Mouse (Mus musculus): Measurements from ENCODE around the gene Ptch2. TPM values are rescaled to one million over a fixed set of nuclear protein-coding genes. Genes with fewer than 3 reads are reported as not detected.

The Ptch2 gene
- polyA plus RNA-seq, 1 experiment from 2014 or later = 6.1 TPM

DNA sequence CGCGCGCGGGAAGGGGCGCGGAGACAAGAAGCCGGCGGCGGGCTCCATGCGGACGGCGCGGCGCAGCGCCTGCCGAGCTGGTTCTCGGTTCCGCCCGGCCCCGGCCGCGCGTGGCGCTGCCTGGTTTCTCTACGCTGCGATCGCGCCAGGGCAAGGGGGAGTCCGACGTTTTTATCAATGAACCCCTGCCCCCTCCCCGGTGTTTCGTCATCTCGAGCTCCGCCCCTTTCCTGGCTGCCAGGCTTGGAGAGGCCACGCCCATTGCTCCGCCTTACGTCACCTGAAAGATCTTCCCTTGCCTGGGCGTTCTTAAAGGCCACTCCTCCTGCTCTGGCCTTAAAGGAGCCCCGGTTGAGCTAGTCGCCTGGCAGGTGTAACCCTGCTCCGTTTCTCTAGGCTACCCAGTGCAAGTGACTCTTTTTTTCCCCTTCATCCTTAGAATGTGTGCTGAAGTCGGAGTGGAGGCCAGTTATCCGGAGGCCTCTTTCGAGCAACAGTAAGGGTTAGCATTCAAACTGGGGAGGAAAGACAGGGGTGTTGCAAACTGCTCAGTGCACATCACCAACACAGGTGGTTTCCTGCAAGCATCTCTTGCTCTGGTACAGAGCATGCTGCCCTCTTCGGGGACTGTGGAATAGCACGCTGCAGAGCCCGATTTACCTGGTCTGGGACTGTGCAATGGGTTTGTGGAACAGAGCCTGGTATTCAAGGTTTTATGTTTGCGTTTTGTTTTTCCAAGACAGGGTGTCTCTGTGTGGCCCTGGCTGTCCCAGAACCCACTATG lies 38.1 kb downstream of the Ptch2 start, which contains the start of gene Plk3:
Plk3 (minus strand) TSS at position 147 of the 784 bp plus-strand sequence.
- Histone ChIP-seq H3K4me1 (ENCODE audit: control insufficient read depth, insufficient read depth, low read length) (0 out of 2 replicates have a peak, but pooled peaks cover 4% of the 10 kb centered on the region), H3K9ac (ENCODE audit: low read length) (peak within 1 kb of the TSS; percentile 69), H3K27ac (replicated peaks; ENCODE audit: low read depth, low read length) (no peak within 1 kb of the TSS), H3K4me2 (ENCODE audit: low read depth, severe bottlenecking) (peak within 1 kb of the TSS; percentile 98), H3K27me3 (ENCODE audit: control insufficient read depth, insufficient read depth, low read length) (peaks cover 22% of the 10 kb centered on the region), H3K9me3 (ENCODE audit: control insufficient read depth, low read length) (no peaks in the 10 kb centered on the region), H3K36me3 (ENCODE audit: control insufficient read depth, insufficient read depth, low read length) (0 out of 2 replicates have a peak, but pooled peaks cover 2% of the 10 kb centered on the region), H3K4me3 (ENCODE audit: low read depth, low read length) (peak within 1 kb of the TSS; percentile 78)
- ATAC-seq (ENCODE audit: insufficient number of reproducible peaks, low FRiP score, low TSS enrichment, low read depth) = peak; percentile 88
- 2% methylated on average over 48 of the region's 48 CpGs for WGBS
- peak; percentile 98 for DNase-seq (ENCODE audit: low spot score)

DNA sequence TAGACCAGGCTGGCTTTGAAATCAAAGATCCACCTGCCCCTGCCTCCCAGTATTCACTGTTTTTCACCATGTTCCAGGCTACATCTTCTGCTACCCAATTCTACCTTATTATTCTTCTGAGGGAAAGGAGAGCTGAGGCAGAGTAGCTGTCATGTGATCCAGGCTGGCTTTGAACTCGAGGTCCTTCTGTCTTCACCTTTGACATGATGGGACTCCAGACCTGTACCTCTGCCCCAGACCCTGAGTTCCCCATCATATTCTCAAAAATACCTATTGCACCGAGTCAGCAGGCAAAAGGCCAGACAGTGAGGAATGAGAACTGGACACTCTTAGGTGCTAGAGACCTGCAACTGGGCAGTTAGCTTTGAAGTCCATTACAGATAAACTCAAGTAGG lies 38.7 kb downstream of the Ptch2 start:
- no peak overlapping the region for H3K9ac ChIP-seq (ENCODE audit: low read length)
- 0 out of 2 replicates have a peak, but pooled peaks cover 4% of the 10 kb centered on the region for H3K4me1 ChIP-seq (ENCODE audit: control insufficient read depth, insufficient read depth, low read length)
- H3K36me3 ChIP-seq (ENCODE audit: control insufficient read depth, insufficient read depth, low read length) = 0 out of 2 replicates have a peak, but pooled peaks cover 2% of the 10 kb centered on the region
- peaks cover 22% of the 10 kb centered on the region for H3K27me3 ChIP-seq (ENCODE audit: control insufficient read depth, insufficient read depth, low read length)
- no peak overlapping the region for H3K4me2 ChIP-seq (ENCODE audit: low read depth, severe bottlenecking)
- H3K9me3 ChIP-seq (ENCODE audit: control insufficient read depth, low read length) = no peaks in the 10 kb centered on the region
- 38% methylated on average over 2 of the region's 2 CpGs for WGBS
- ATAC-seq (ENCODE audit: insufficient number of reproducible peaks, low FRiP score, low TSS enrichment, low read depth) (no peak), DNase-seq (ENCODE audit: low spot score) (no peak)
- no peak overlapping the region for H3K27ac ChIP-seq (replicated peaks; ENCODE audit: low read depth, low read length)
- H3K4me3 ChIP-seq (ENCODE audit: low read depth, low read length) = no peak overlapping the region

DNA sequence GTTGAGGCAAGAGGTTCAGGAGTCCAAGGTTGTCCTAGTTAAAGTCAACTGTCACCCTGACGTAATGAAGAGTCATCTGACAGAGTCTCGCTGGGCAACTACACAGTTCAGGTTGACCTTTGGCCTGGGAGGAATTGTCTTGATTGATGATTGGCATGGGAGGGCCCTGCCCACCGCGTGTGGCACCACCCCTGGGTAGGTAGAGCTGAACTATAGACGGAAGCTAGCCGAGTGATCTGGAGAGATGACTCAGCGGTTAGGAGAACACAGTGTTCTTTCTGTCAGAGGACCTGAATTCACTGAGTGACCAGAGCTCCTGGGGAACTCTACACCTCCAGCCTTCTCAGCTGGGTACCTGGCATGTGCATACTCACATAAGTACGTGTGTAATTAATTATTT lies 40.2 kb downstream of the Ptch2 start:
- Histone ChIP-seq H3K9me3 (ENCODE audit: control insufficient read depth, low read length) (no peaks in the 10 kb centered on the region), H3K9ac (ENCODE audit: low read length) (no peak overlapping the region), H3K4me2 (ENCODE audit: low read depth, severe bottlenecking) (no peak overlapping the region), H3K4me3 (ENCODE audit: low read depth, low read length) (no peak overlapping the region), H3K36me3 (ENCODE audit: control insufficient read depth, insufficient read depth, low read length) (0 out of 2 replicates have a peak, but pooled peaks cover 2% of the 10 kb centered on the region), H3K4me1 (ENCODE audit: control insufficient read depth, insufficient read depth, low read length) (0 out of 2 replicates have a peak, but pooled peaks cover 4% of the 10 kb centered on the region), H3K27ac (replicated peaks; ENCODE audit: low read depth, low read length) (no peak overlapping the region), H3K27me3 (ENCODE audit: control insufficient read depth, insufficient read depth, low read length) (peaks cover 22% of the 10 kb centered on the region)
- 26% methylated on average over 8 of the region's 8 CpGs for WGBS
- ATAC-seq (ENCODE audit: insufficient number of reproducible peaks, low FRiP score, low TSS enrichment, low read depth) (no peak), DNase-seq (ENCODE audit: low spot score) (no peak)

DNA sequence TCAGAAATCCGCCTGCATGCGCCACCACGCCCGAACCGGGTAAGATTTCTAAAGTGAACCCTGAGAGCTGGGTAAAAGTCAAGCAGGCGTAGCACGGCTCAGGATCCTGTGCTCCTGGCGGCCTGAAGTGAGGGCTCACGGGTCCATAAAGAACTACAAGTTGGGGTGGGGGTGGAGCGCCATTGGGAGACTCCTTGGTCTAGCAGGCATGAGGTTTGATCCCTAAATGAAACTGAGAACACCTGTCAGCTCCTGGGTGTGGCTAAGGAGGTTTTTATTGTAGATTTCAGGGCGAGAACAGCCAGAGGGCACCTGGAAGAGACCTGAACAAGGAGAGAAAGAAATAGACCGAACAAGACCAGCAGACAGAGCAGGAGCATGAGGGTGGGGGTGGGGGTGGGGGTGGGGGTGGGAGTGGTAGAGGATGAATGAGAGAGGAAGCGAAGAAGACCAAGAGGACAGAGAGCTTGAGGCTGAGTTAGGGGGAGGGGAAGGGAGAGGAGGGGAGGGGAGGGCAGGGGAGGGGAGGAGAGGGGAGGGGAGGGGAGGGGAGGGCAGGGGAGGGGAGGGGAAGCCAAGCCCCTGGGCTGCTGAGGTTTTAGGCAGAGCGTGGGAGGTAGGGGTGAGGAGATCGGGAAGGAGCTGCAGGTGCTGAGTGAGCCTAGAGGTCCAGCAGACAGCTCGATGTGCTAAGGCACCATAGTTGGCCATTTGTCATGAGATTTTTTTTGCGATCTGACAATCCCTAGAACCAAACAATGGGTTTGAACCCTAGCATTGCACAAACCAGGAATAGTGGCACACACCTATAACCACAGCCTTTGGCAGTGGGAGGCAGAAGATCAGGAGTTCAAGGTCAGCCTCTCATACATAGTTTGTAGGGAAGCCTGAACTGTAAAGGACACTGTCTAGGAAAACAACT lies 42.7 kb downstream of the Ptch2 start:
- Histone ChIP-seq H3K36me3 (ENCODE audit: control insufficient read depth, insufficient read depth, low read length) (no peaks in the 10 kb centered on the region), H3K9ac (ENCODE audit: low read length) (no peak overlapping the region), H3K4me3 (ENCODE audit: low read depth, low read length) (no peak overlapping the region), H3K27ac (replicated peaks; ENCODE audit: low read depth, low read length) (no peak overlapping the region), H3K4me1 (ENCODE audit: control insufficient read depth, insufficient read depth, low read length) (no peaks in the 10 kb centered on the region), H3K27me3 (ENCODE audit: control insufficient read depth, insufficient read depth, low read length) (0 out of 2 replicates have a peak, but pooled peaks cover under 1% of the 10 kb centered on the region), H3K4me2 (ENCODE audit: low read depth, severe bottlenecking) (no peak overlapping the region), H3K9me3 (ENCODE audit: control insufficient read depth, low read length) (no peaks in the 10 kb centered on the region)
- ATAC-seq (ENCODE audit: insufficient number of reproducible peaks, low FRiP score, low TSS enrichment, low read depth) (no peak), DNase-seq (ENCODE audit: low spot score) (no peak)
- WGBS = 67% methylated on average over 16 of the region's 17 CpGs

DNA sequence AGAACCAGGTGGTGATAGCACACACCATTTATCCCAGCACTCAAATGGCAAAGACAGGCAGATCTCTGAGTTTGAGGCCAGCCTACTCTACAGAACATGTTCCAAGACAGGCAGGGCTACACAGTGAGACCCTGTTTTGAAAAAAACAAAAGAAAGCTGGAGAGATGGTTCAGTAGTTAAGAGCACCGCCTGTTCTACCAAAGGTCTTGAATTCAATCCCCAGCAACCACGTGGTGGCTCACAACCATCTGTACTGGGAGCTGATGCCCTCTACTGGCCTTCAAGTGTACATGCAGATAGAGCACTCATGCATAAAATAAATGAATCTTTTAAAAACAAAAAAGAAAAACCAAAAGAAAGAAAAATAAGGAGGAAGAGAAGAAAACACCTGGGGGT lies 43.3 kb downstream of the Ptch2 start:
- no peaks in the 10 kb centered on the region for H3K9me3 ChIP-seq (ENCODE audit: control insufficient read depth, low read length)
- 6% methylated on average over 2 of the region's 2 CpGs for WGBS
- H3K27me3 ChIP-seq (ENCODE audit: control insufficient read depth, insufficient read depth, low read length) = no peaks in the 10 kb centered on the region
- H3K4me2 ChIP-seq (ENCODE audit: low read depth, severe bottlenecking) = no peak overlapping the region
- H3K4me3 ChIP-seq (ENCODE audit: low read depth, low read length) = no peak overlapping the region
- H3K27ac ChIP-seq (replicated peaks; ENCODE audit: low read depth, low read length) = no peak overlapping the region
- no peak for DNase-seq (ENCODE audit: low spot score)
- no peak overlapping the region for H3K9ac ChIP-seq (ENCODE audit: low read length)
- no peaks in the 10 kb centered on the region for H3K4me1 ChIP-seq (ENCODE audit: control insufficient read depth, insufficient read depth, low read length)
- ATAC-seq (ENCODE audit: insufficient number of reproducible peaks, low FRiP score, low TSS enrichment, low read depth) = no peak
- H3K36me3 ChIP-seq (ENCODE audit: control insufficient read depth, insufficient read depth, low read length) = no peaks in the 10 kb centered on the region

DNA sequence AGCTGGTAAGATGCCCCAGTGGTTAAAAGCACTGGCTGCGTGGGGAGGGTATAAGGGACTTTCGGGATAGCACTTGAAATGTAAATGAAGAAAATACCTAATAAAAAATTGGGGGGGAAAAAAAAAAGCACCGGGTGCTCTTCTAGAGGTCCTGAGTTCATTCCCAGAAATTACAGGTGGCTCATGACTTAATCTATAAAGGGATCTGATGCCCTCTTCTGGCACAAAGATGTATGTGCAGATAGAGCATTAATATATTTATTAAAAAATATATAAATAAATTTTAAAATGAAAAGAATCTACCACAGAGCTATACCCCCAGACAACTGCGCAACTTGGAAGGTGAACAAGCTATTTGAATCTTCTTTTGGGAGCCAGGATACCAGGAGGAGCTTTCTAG lies 44.7 kb downstream of the Ptch2 start:
- Histone ChIP-seq H3K27me3 (ENCODE audit: control insufficient read depth, insufficient read depth, low read length) (no peaks in the 10 kb centered on the region), H3K4me3 (ENCODE audit: low read depth, low read length) (no peak overlapping the region), H3K9me3 (ENCODE audit: control insufficient read depth, low read length) (no peaks in the 10 kb centered on the region), H3K4me1 (ENCODE audit: control insufficient read depth, insufficient read depth, low read length) (no peaks in the 10 kb centered on the region), H3K9ac (ENCODE audit: low read length) (no peak overlapping the region), H3K27ac (replicated peaks; ENCODE audit: low read depth, low read length) (no peak overlapping the region), H3K4me2 (ENCODE audit: low read depth, severe bottlenecking) (no peak overlapping the region), H3K36me3 (ENCODE audit: control insufficient read depth, insufficient read depth, low read length) (no peaks in the 10 kb centered on the region)
- 36% methylated on average over 4 of the region's 4 CpGs for WGBS
- no peak for DNase-seq (ENCODE audit: low spot score)
- no peak for ATAC-seq (ENCODE audit: insufficient number of reproducible peaks, low FRiP score, low TSS enrichment, low read depth)

DNA sequence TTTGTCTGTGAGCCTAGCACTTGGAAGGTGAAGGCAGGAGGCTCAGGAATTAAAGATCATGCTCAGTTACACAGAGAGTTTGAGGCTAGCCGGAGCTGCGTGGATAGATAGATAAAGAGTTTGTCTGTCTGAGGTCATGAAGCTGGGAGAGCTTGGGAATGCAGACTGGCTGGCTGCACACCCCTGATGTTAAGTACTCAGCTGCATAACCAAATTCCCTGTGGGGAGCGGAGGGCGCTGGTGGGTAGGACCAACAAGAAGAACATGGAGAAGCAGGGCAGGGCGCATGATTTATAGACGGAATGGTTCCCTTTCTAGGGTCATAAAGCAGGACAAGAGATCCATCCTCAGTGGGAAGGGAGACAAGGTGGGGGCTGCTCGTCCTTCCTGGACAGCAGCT lies 47.1 kb downstream of the Ptch2 start:
- H3K9me3 ChIP-seq (ENCODE audit: control insufficient read depth, low read length) = no peaks in the 10 kb centered on the region
- WGBS = 59% methylated on average over 7 of the region's 7 CpGs
- H3K4me2 ChIP-seq (ENCODE audit: low read depth, severe bottlenecking) = no peak overlapping the region
- no peaks in the 10 kb centered on the region for H3K4me1 ChIP-seq (ENCODE audit: control insufficient read depth, insufficient read depth, low read length)
- DNase-seq (ENCODE audit: low spot score) (no peak), ATAC-seq (ENCODE audit: insufficient number of reproducible peaks, low FRiP score, low TSS enrichment, low read depth) (no peak)
- H3K27ac ChIP-seq (replicated peaks; ENCODE audit: low read depth, low read length) = no peak overlapping the region
- no peaks in the 10 kb centered on the region for H3K27me3 ChIP-seq (ENCODE audit: control insufficient read depth, insufficient read depth, low read length)
- no peak overlapping the region for H3K4me3 ChIP-seq (ENCODE audit: low read depth, low read length)
- H3K36me3 ChIP-seq (ENCODE audit: control insufficient read depth, insufficient read depth, low read length) = no peaks in the 10 kb centered on the region
- no peak overlapping the region for H3K9ac ChIP-seq (ENCODE audit: low read length)

DNA sequence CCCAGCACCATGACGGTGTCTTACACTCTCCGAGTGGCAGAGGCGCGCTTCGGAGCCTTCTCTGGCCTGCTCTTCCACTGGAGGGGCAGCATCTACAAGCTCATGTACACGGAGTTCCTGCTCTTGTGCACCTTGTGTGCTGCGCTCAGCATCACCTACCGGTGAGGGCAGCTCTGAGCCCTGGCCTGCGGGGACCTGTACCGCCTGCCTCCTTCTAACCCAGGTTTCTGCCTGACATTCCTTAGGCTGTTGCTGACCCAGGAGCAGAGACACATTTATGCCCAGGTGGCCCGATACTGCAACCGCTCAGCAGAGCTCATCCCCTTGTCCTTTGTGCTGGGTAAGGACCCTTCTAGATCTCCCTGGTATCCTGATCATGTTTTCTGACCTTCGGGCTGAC lies 49.4 kb downstream of the Ptch2 start:
- DNase-seq (ENCODE audit: low spot score) (no peak), ATAC-seq (ENCODE audit: insufficient number of reproducible peaks, low FRiP score, low TSS enrichment, low read depth) (no peak)
- H3K9ac ChIP-seq (ENCODE audit: low read length) = no peak overlapping the region
- no peak overlapping the region for H3K4me2 ChIP-seq (ENCODE audit: low read depth, severe bottlenecking)
- peaks cover 2% of the 10 kb centered on the region; the same call in 1 of the 2 replicates for H3K36me3 ChIP-seq (ENCODE audit: control insufficient read depth, insufficient read depth, low read length)
- H3K4me1 ChIP-seq (ENCODE audit: control insufficient read depth, insufficient read depth, low read length) = no peaks in the 10 kb centered on the region
- no peaks in the 10 kb centered on the region for H3K27me3 ChIP-seq (ENCODE audit: control insufficient read depth, insufficient read depth, low read length)
- H3K27ac ChIP-seq (replicated peaks; ENCODE audit: low read depth, low read length) = no peak overlapping the region
- H3K9me3 ChIP-seq (ENCODE audit: control insufficient read depth, low read length) = no peaks in the 10 kb centered on the region
- H3K4me3 ChIP-seq (ENCODE audit: low read depth, low read length) = no peak overlapping the region
- 90% methylated on average over 13 of the region's 13 CpGs for WGBS

Data from limb, embryonic 11.5 days (tissue).